Mouse (Mus musculus) frontal cortex, postnatal 25 days (tissue): Measurements from ENCODE around the gene Bicd2.

Experiments used
- DNase-seq, 2 experiments: peaks; one replicate each; pipeline ENCODE4 v3.0.0; 2022; ENCODE audit warnings: low spot score in 2 of 2

Gene Bicd2

GRCm38 (mm10) chr13:49341012-49341830 lies at the start of gene Bicd2:
TSS of gene Bicd2 (plus strand) at chr13:49341585.
- DNase-seq: peak; percentile 83 to 94

- DNase-seq: no peak
Measured at GRCm38 (mm10) chr13:49291949-49292348, 49.4 kb upstream of the Bicd2 start.

GRCm38 (mm10) chr13:49294108-49294507 lies 47.3 kb upstream of the Bicd2 start:
- DNase-seq: no peak

GRCm38 (mm10) chr13:49296270-49296669 lies 45.1 kb upstream of the Bicd2 start:
- DNase-seq: no peak

GRCm38 (mm10) chr13:49298514-49299381 lies 42.6 kb upstream of the Bicd2 start:
- no peak for DNase-seq

GRCm38 (mm10) chr13:49300771-49301170 lies 40.6 kb upstream of the Bicd2 start:
- no peak for DNase-seq

- DNase-seq: no peak
Measured at GRCm38 (mm10) chr13:49306771-49307310, 34.5 kb upstream of the Bicd2 start.

- no peak for DNase-seq
Measured at GRCm38 (mm10) chr13:49307311-49307969, 33.9 kb upstream of the Bicd2 start.

- DNase-seq: no peak
Measured at GRCm38 (mm10) chr13:49308206-49308605, 33.2 kb upstream of the Bicd2 start.

GRCm38 (mm10) chr13:49308861-49309403 lies 32.5 kb upstream of the Bicd2 start:
- no peak for DNase-seq

GRCm38 (mm10) chr13:49309501-49309900 lies 31.9 kb upstream of the Bicd2 start:
- DNase-seq: no peak

GRCm38 (mm10) chr13:49311642-49312041 lies 29.7 kb upstream of the Bicd2 start:
- DNase-seq: no peak

GRCm38 (mm10) chr13:49316386-49317162 lies 24.8 kb upstream of the Bicd2 start:
- no peak for DNase-seq

GRCm38 (mm10) chr13:49317508-49317907 lies 23.9 kb upstream of the Bicd2 start:
- no peak for DNase-seq

GRCm38 (mm10) chr13:49317914-49318313 lies 23.5 kb upstream of the Bicd2 start:
- DNase-seq: no peak

- peak in 1 of 2 experiments; percentile 53 for DNase-seq
Measured at GRCm38 (mm10) chr13:49320040-49320439, 21.3 kb upstream of the Bicd2 start, which contains the start of gene Fgd3. TSS of gene Fgd3 (minus strand) at chr13:49320311.

- DNase-seq: no peak
Measured at GRCm38 (mm10) chr13:49320514-49320913, 20.9 kb upstream of the Bicd2 start.

- DNase-seq: no peak
Measured at GRCm38 (mm10) chr13:49321452-49321851, 19.9 kb upstream of the Bicd2 start.

- DNase-seq: no peak
Measured at GRCm38 (mm10) chr13:49322169-49322568, 19.2 kb upstream of the Bicd2 start.

GRCm38 (mm10) chr13:49322739-49323138 lies 18.6 kb upstream of the Bicd2 start:
- DNase-seq: peak in 1 of 2 experiments; percentile 51

GRCm38 (mm10) chr13:49324871-49325270 lies 16.5 kb upstream of the Bicd2 start:
- DNase-seq: no peak
